Mouse (Mus musculus) forebrain, embryonic 11.5 days (tissue): ENCODE measurements at regions not wholly inside any gene's neighbourhood (a gene's known extent, or its start where the extent isn't known, plus 50 kb on each side); places are given as distances from the start of the nearest gene placed in this dataset.

Experiments used
- ATAC-seq: fragments of 200-750 bp; cut with Nextera tagmentation; replicated peaks from 2 replicates; pipeline ENCODE4 v1.8.0; 2017; ENCODE audit warnings: moderate TSS enrichment; ENCODE audit not compliant: low FRiP score
- DNase-seq: peaks from one replicate; pipeline ENCODE4 v3.0.0-alpha.2; 2017; ENCODE audit warnings: low spot score
- H3K27ac ChIP-seq: fragments of 300-500 bp; sonication (generic); 2 replicates; pipeline ENCODE4 v1.5.1; 2014; ENCODE audit warnings: low read depth, low read length
- H3K27me3 ChIP-seq: fragments of 300-500 bp; sonication (generic); 2 replicates; pipeline ENCODE4 v1.6.1; 2014; ENCODE audit warnings: mild to moderate bottlenecking, low read length, mixed read lengths; ENCODE audit not compliant: control insufficient read depth, insufficient read depth
- H3K36me3 ChIP-seq: fragments of 300-500 bp; sonication (generic); 2 replicates; pipeline ENCODE4 v1.6.1; 2014; ENCODE audit warnings: mild to moderate bottlenecking, low read length, moderate library complexity, mixed read lengths; ENCODE audit not compliant: control insufficient read depth, insufficient read depth
- H3K4me1 ChIP-seq: fragments of 300-500 bp; sonication (generic); replicated peaks from 2 replicates; pipeline ENCODE4 v1.6.1; 2014; ENCODE audit warnings: low read length, mixed read lengths; ENCODE audit not compliant: control insufficient read depth, insufficient read depth
- H3K4me2 ChIP-seq: fragments of 300-500 bp; sonication (generic); 2 replicates; pipeline ENCODE4 v1.6.1; 2014; ENCODE audit warnings: low read depth, mild to moderate bottlenecking, low read length, moderate library complexity, mixed read lengths; ENCODE audit not compliant: severe bottlenecking
- H3K4me3 ChIP-seq: fragments of 300-500 bp; sonication (generic); 2 replicates; pipeline ENCODE4 v1.5.1; 2014; ENCODE audit warnings: low read depth, low read length
- H3K9ac ChIP-seq: fragments of 300-500 bp; sonication (generic); 2 replicates; pipeline ENCODE4 v1.6.1; 2014; ENCODE audit warnings: low read length
- H3K9me3 ChIP-seq: fragments of 300-500 bp; sonication (generic); 2 replicates; pipeline ENCODE4 v1.6.1; 2016; ENCODE audit warnings: low read length, mixed read lengths; ENCODE audit not compliant: control insufficient read depth
- WGBS: fragments of 180-500 bp; shearing (Covaris S2); extraction: QIAGEN DNeasy Blood & Tissue Kit; methylation state at CpG from one replicate; pipeline ENCODE4 v1.1.7; 2014; 5-methylcytosine and 5-hydroxymethylcytosine counted together

GRCm38 (mm10) chr15:59152786-59153388 is 263.8 kb downstream of the Gm49356 start:
- DNase-seq (no peak), ATAC-seq (no peak)
- no peak overlapping the region for H3K4me2 ChIP-seq
- H3K27ac ChIP-seq, result no peak overlapping the region
- peaks cover 18% of the 10 kb centered on the region; the same call in 1 of the 2 replicates for H3K4me1 ChIP-seq
- no peak overlapping the region for H3K9ac ChIP-seq
- WGBS, result 91% methylated on average over 6 of the region's 6 CpGs
- no peaks in the 10 kb centered on the region for H3K27me3 ChIP-seq
- H3K4me3 ChIP-seq, result no peak overlapping the region
- no peaks in the 10 kb centered on the region for H3K36me3 ChIP-seq
- no peaks in the 10 kb centered on the region for H3K9me3 ChIP-seq

- peak; percentile 13; the same call in 1 of the 2 replicates for ATAC-seq
- Histone ChIP-seq H3K9ac (no peak overlapping the region), H3K4me2 (no peak overlapping the region), H3K4me3 (no peak overlapping the region), H3K4me1 (peaks cover 18% of the 10 kb centered on the region; the same call in 1 of the 2 replicates), H3K9me3 (no peaks in the 10 kb centered on the region), H3K27ac (peak overlapping the region; percentile 5; the same call in 1 of the 2 replicates), H3K27me3 (no peaks in the 10 kb centered on the region), H3K36me3 (no peaks in the 10 kb centered on the region)
- WGBS, result 36% methylated on average over 16 of the region's 16 CpGs
- no peak for DNase-seq
Observed at GRCm38 (mm10) chr15:59153416-59154250, 264.5 kb downstream of the Gm49356 start.

- ATAC-seq, result peak; percentile 75
- H3K4me2 ChIP-seq, result no peak overlapping the region
- WGBS, result 8% methylated on average over 6 of the region's 6 CpGs
Observed at GRCm38 (mm10) chr15:59154407-59155288, 265.6 kb downstream of the Gm49356 start.

GRCm38 (mm10) chr15:59155289-59155623 is 266.2 kb downstream of the Gm49356 start:
- no peaks in the 10 kb centered on the region for H3K36me3 ChIP-seq
- no peak overlapping the region for H3K4me2 ChIP-seq
- H3K27me3 ChIP-seq, result no peaks in the 10 kb centered on the region
- no peak overlapping the region for H3K27ac ChIP-seq
- H3K4me3 ChIP-seq, result no peak overlapping the region
- H3K9ac ChIP-seq, result no peak overlapping the region
- DNase-seq (no peak), ATAC-seq (no peak)
- H3K4me1 ChIP-seq, result peaks cover 18% of the 10 kb centered on the region; the same call in 1 of the 2 replicates
- H3K9me3 ChIP-seq, result no peaks in the 10 kb centered on the region

More at GRCm38 (mm10) chr15:59154407-59155288, 265.6 kb downstream of the Gm49356 start:
- H3K9ac ChIP-seq, result no peak overlapping the region
- DNase-seq, result no peak
- H3K4me3 ChIP-seq, result no peak overlapping the region
- H3K9me3 ChIP-seq, result no peaks in the 10 kb centered on the region
- no peaks in the 10 kb centered on the region for H3K36me3 ChIP-seq
- peaks cover 18% of the 10 kb centered on the region; the same call in 1 of the 2 replicates for H3K4me1 ChIP-seq
- no peaks in the 10 kb centered on the region for H3K27me3 ChIP-seq
- peak overlapping the region; percentile 5; the same call in 1 of the 2 replicates for H3K27ac ChIP-seq

- Histone ChIP-seq H3K27me3 (no peaks in the 10 kb centered on the region), H3K4me3 (no peak overlapping the region), H3K4me2 (no peak overlapping the region), H3K4me1 (peaks cover 18% of the 10 kb centered on the region; the same call in 1 of the 2 replicates), H3K9me3 (no peaks in the 10 kb centered on the region), H3K27ac (no peak overlapping the region), H3K9ac (no peak overlapping the region), H3K36me3 (no peaks in the 10 kb centered on the region)
- ATAC-seq, result no peak
- WGBS, result 93% methylated on average over 7 of the region's 7 CpGs
- DNase-seq, result no peak
Observed at GRCm38 (mm10) chr15:59156328-59156727, 267.2 kb downstream of the Gm49356 start.

- Histone ChIP-seq H3K4me1 (peaks cover 13% of the 10 kb centered on the region; the same call in 1 of the 2 replicates), H3K9me3 (no peaks in the 10 kb centered on the region), H3K9ac (no peak overlapping the region), H3K4me2 (no peak overlapping the region), H3K27ac (no peak overlapping the region), H3K36me3 (no peaks in the 10 kb centered on the region), H3K27me3 (no peaks in the 10 kb centered on the region), H3K4me3 (no peak overlapping the region)
- DNase-seq, result no peak
- WGBS, result 96% methylated on average over 4 of the region's 4 CpGs
- no peak for ATAC-seq
Observed at GRCm38 (mm10) chr15:59158760-59159159, 269.7 kb downstream of the Gm49356 start.

GRCm38 (mm10) chr15:59160931-59161920 is 272.1 kb downstream of the Gm49356 start:
- WGBS, result 95% methylated on average over 15 of the region's 17 CpGs
- H3K36me3 ChIP-seq, result no peaks in the 10 kb centered on the region

More at GRCm38 (mm10) chr15:59160931-59161920, 272.1 kb downstream of the Gm49356 start:
- no peak overlapping the region for H3K27ac ChIP-seq
- H3K4me1 ChIP-seq, result no peaks in the 10 kb centered on the region
- no peak overlapping the region for H3K4me3 ChIP-seq
- no peak overlapping the region for H3K9ac ChIP-seq
- no peaks in the 10 kb centered on the region for H3K9me3 ChIP-seq
- H3K27me3 ChIP-seq, result no peaks in the 10 kb centered on the region
- no peak overlapping the region for H3K4me2 ChIP-seq
- no peak for DNase-seq
- no peak for ATAC-seq
